Mouse (Mus musculus) thymus, postnatal 4 days (tissue): Measurements from ENCODE around the gene Wdr95.

Experiments
- DNase-seq: peaks from one replicate; pipeline ENCODE4 v3.0.0; 2021

Gene Wdr95

GRCm38 (mm10) chr5:149527999-149528729, at the start of gene Wdr95:
Gene Wdr95 (plus strand): TSS chr5:149528679.
- DNase-seq = no peak

- no peak for DNase-seq
Measured at GRCm38 (mm10) chr5:149481920-149482319, 46.6 kb upstream of the Wdr95 start.

GRCm38 (mm10) chr5:149483321-149484052, 45.0 kb upstream of the Wdr95 start:
- peak; percentile 42 for DNase-seq

- DNase-seq = no peak
Measured at GRCm38 (mm10) chr5:149484270-149484669, 44.2 kb upstream of the Wdr95 start.

GRCm38 (mm10) chr5:149485447-149485846, 43.0 kb upstream of the Wdr95 start:
- no peak for DNase-seq

- no peak for DNase-seq
Measured at GRCm38 (mm10) chr5:149488360-149489021, 40.0 kb upstream of the Wdr95 start.

- no peak for DNase-seq
Measured at GRCm38 (mm10) chr5:149489136-149489535, 39.3 kb upstream of the Wdr95 start.

GRCm38 (mm10) chr5:149490275-149490674, 38.2 kb upstream of the Wdr95 start:
- DNase-seq = no peak

GRCm38 (mm10) chr5:149495655-149496054, 32.8 kb upstream of the Wdr95 start:
- DNase-seq = no peak

GRCm38 (mm10) chr5:149496401-149497066, 31.9 kb upstream of the Wdr95 start:
- DNase-seq = no peak

- no peak for DNase-seq
Measured at GRCm38 (mm10) chr5:149499936-149500335, 28.5 kb upstream of the Wdr95 start.

- no peak for DNase-seq
Measured at GRCm38 (mm10) chr5:149503423-149504175, 24.9 kb upstream of the Wdr95 start.

- DNase-seq = no peak
Measured at GRCm38 (mm10) chr5:149504985-149505384, 23.5 kb upstream of the Wdr95 start.

GRCm38 (mm10) chr5:149506033-149506432, 22.4 kb upstream of the Wdr95 start:
- DNase-seq = no peak

- DNase-seq = no peak
Measured at GRCm38 (mm10) chr5:149508094-149509029, 20.1 kb upstream of the Wdr95 start.

GRCm38 (mm10) chr5:149510323-149510722, 18.2 kb upstream of the Wdr95 start:
- no peak for DNase-seq

- DNase-seq = no peak
Measured at GRCm38 (mm10) chr5:149512695-149513094, 15.8 kb upstream of the Wdr95 start.

GRCm38 (mm10) chr5:149513438-149514086, 14.9 kb upstream of the Wdr95 start:
- no peak for DNase-seq

- no peak for DNase-seq
Measured at GRCm38 (mm10) chr5:149514087-149514671, 14.3 kb upstream of the Wdr95 start.

GRCm38 (mm10) chr5:149514890-149515289, 13.6 kb upstream of the Wdr95 start:
- DNase-seq = no peak
